Mouse (Mus musculus): Measurements from ENCODE around the gene Zfp366. TPM values are rescaled to one million over a fixed set of nuclear protein-coding genes. Genes with fewer than 3 reads are reported as not detected.

The Zfp366 gene
- total and polyA plus RNA-seq, 3 experiments, result not detected

DNA sequence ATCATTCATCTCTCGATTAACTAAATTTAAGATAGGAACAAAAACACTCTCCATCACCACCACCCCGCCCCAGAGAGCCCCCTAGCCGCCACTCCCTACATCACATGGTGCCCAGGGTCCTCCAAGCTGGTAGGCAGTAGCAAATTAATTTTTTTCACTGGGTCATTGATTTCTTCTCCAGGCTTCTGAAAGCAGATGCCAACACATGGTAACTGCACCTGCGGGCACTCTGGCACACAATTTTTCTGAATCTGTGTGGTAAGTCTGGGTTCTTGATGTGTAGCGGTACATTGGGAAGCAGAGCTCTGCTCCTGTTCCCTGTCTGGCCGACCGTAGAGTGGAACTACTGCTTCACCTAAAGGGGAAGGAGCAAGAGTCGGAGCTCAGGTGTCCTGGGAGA lies 106.1 kb downstream of the Zfp366 start:
- dilution Hi-C loops (cut with MboI; ENCODE audit: extremely low pct_ligation_motif_present, extremely low pct_unique_long_range_greater_than_20kb, low sequenced_read_pairs), result no loop called here
- DNase-seq (ENCODE audit: extremely low read depth), result no peak
- no peak overlapping the region for H3K4me2 ChIP-seq (ENCODE audit: insufficient read depth, low read depth, poor library complexity, severe bottlenecking)
- no peak overlapping the region for H3K4me3 ChIP-seq (replicated peaks in 1 of 3; ENCODE audit: low read depth in 2 of 3, low read length in 2 of 3, poor library complexity in 1 of 3)
- no peaks in the 10 kb centered on the region for H3K79me2 ChIP-seq (replicated peaks; ENCODE audit: control insufficient read depth, extremely low read depth, insufficient read depth, poor library complexity, severe bottlenecking)
- H3K9me3 ChIP-seq (replicated peaks; ENCODE audit: low read length), result peaks cover 3% of the 10 kb centered on the region
- H3K36me3 ChIP-seq (replicated peaks in 1 of 2; ENCODE audit: control insufficient read depth in 1 of 2, insufficient read depth in 1 of 2, low read length in 1 of 2), result no peaks in the 10 kb centered on the region
- H3K4me1 ChIP-seq (ENCODE audit: control insufficient read depth in 1 of 2, insufficient read depth in 2 of 2), result peaks cover 4 to 11% of the 10 kb centered on the region in 2 experiments; a peak in 3 of 4 replicates
- H3K9ac ChIP-seq (ENCODE audit: insufficient read depth, low read depth), result no peak overlapping the region
- in situ Hi-C loops (cut with MboI; ENCODE audit: low pct_ligation_motif_present, low pct_unique_long_range_greater_than_20kb, low sequenced_read_pairs), result no loop called here
- H3K27ac ChIP-seq (ENCODE audit: insufficient read depth, low read depth), result no peak overlapping the region
- no peaks in the 10 kb centered on the region for H3K27me3 ChIP-seq (replicated peaks)
- TF ChIP-seq SMC3 (IDR thresholded peaks at IDR 0.05; ENCODE audit: low read depth, low read length) (no peak), HCFC1 (IDR thresholded peaks at IDR 0.05; ENCODE audit: low read depth, low read length) (no peak), MEF2A (IDR thresholded peaks at IDR 0.05; ENCODE audit: borderline replicate concordance, low read depth, low read length) (no peak), GABPA (IDR thresholded peaks at IDR 0.05; ENCODE audit: insufficient replicate concordance, low read depth, low read length) (no peak), JUND (conservative IDR thresholded peaks at IDR 0.05; ENCODE audit: low read depth, low read length) (no peak), POLR2AphosphoS2 (IDR thresholded peaks at IDR 0.05; ENCODE audit: low read depth, low read length) (no peak), RAD21 (IDR thresholded peaks at IDR 0.05; ENCODE audit: low read depth, low read length) (no peak), RCOR1 (conservative IDR thresholded peaks at IDR 0.05; ENCODE audit: low read depth, low read length) (no peak), USF2 (conservative IDR thresholded peaks at IDR 0.05; ENCODE audit: low read depth, low read length) (no peak), TCF12 (IDR thresholded peaks at IDR 0.05; ENCODE audit: low read depth, low read length) (no peak), ETS1 (conservative IDR thresholded peaks at IDR 0.05; ENCODE audit: low read depth, low read length) (no peak), KAT2A (IDR thresholded peaks at IDR 0.05; ENCODE audit: insufficient replicate concordance, low read length) (no peak), ZC3H11A (IDR thresholded peaks at IDR 0.05; ENCODE audit: low read depth, low read length) (no peak), MAX (IDR thresholded peaks at IDR 0.05; ENCODE audit: low read length) (no peak), ZMIZ1 (IDR thresholded peaks at IDR 0.05; ENCODE audit: low read depth, low read length) (no peak), MAZ (IDR thresholded peaks at IDR 0.05; ENCODE audit: low read depth, low read length) (no peak)

DNA sequence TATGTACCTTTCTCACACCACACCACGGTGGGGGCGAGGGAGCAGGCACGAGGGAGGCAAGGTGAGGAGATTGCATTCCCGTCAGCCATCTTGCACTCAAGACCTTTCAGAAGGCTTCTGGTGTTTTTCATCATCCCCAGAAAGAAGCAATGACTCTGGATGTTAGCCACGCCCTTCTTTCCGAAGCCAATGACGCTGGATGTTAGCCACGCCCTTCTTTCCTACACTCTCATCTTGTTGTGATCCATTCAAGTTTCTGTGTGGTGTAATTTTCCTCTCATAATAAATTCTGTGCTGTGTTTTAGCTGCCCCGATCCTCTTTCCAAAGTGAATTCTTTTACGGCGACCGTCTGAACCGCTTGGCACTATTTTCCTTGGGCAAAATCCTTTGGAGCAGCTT lies 109.6 kb downstream of the Zfp366 start:
- Histone ChIP-seq H3K4me2 (ENCODE audit: insufficient read depth, low read depth, poor library complexity, severe bottlenecking) (no peak overlapping the region), H3K79me2 (replicated peaks; ENCODE audit: control insufficient read depth, extremely low read depth, insufficient read depth, poor library complexity, severe bottlenecking) (no peaks in the 10 kb centered on the region), H3K27ac (ENCODE audit: insufficient read depth, low read depth) (no peak overlapping the region), H3K4me3 (replicated peaks in 1 of 3; ENCODE audit: low read depth in 2 of 3, low read length in 2 of 3, poor library complexity in 1 of 3) (no peak overlapping the region), H3K27me3 (replicated peaks) (no peaks in the 10 kb centered on the region), H3K36me3 (replicated peaks in 1 of 2; ENCODE audit: control insufficient read depth in 1 of 2, insufficient read depth in 1 of 2, low read length in 1 of 2) (no peaks in the 10 kb centered on the region), H3K4me1 (ENCODE audit: control insufficient read depth in 1 of 2, insufficient read depth in 2 of 2) (0 out of 4 replicates have a peak, but pooled peaks cover 0 to 2% of the 10 kb centered on the region in 2 experiments), H3K9ac (ENCODE audit: insufficient read depth, low read depth) (no peak overlapping the region), H3K9me3 (replicated peaks; ENCODE audit: low read length) (peaks cover 3% of the 10 kb centered on the region)
- TF ChIP-seq USF1 (IDR thresholded peaks at IDR 0.05; ENCODE audit: low read depth, low read length) (no peak), JUN (IDR thresholded peaks at IDR 0.05; ENCODE audit: insufficient read depth, low read depth, low read length) (no peak), KAT2A (IDR thresholded peaks at IDR 0.05; ENCODE audit: insufficient replicate concordance, low read length) (no peak), ZC3H11A (IDR thresholded peaks at IDR 0.05; ENCODE audit: low read depth, low read length) (no peak), NRF1 (IDR thresholded peaks at IDR 0.05; ENCODE audit: low read depth, low read length) (no peak), CTCF (conservative IDR thresholded peaks at IDR 0.05 in 1 of 2, IDR thresholded peaks at IDR 0.05 in 1 of 2; ENCODE audit: low read depth in 2 of 2, low read length in 2 of 2) (no peak), E2F4 (IDR thresholded peaks at IDR 0.05; ENCODE audit: insufficient replicate concordance, low read depth, low read length) (no peak), MAZ (IDR thresholded peaks at IDR 0.05; ENCODE audit: low read depth, low read length) (no peak), PAX5 (IDR thresholded peaks at IDR 0.05; ENCODE audit: low read length) (no peak), CHD1 (IDR thresholded peaks at IDR 0.05; ENCODE audit: low read depth, low read length) (no peak), TBP (conservative IDR thresholded peaks at IDR 0.05; ENCODE audit: low read depth, low read length) (no peak), RCOR1 (conservative IDR thresholded peaks at IDR 0.05; ENCODE audit: low read depth, low read length) (no peak), HCFC1 (IDR thresholded peaks at IDR 0.05; ENCODE audit: low read depth, low read length) (no peak), ZMIZ1 (IDR thresholded peaks at IDR 0.05; ENCODE audit: low read depth, low read length) (no peak), POLR2A (IDR thresholded peaks at IDR 0.05; ENCODE audit: low read depth, low read length) (no peak)
- in situ Hi-C loops (cut with MboI; ENCODE audit: low pct_ligation_motif_present, low pct_unique_long_range_greater_than_20kb, low sequenced_read_pairs), result no loop called here
- DNase-seq (ENCODE audit: extremely low read depth), result no peak
- dilution Hi-C loops (cut with MboI; ENCODE audit: extremely low pct_ligation_motif_present, extremely low pct_unique_long_range_greater_than_20kb, low sequenced_read_pairs), result no loop called here
